Mouse (Mus musculus) right cerebral cortex, postnatal 25 days (tissue): Measurements from ENCODE around the gene Gm45711.
"Not testable (repeated sequence)": the region's sequence is repeated elsewhere in the genome, so short reads cannot be mapped to it uniquely, and the experiment has no call there.

Experiments used
- DNase-seq: peaks from one replicate; pipeline ENCODE4 v3.0.0; 2022

Gm45711 gene

GRCm38 (mm10) chr8:104309441-104310155, at the start of gene Gm45711, which contains the start of gene Cmtm1:
TSS of gene Gm45711 (minus strand) at chr8:104310081.
TSS of gene Cmtm1 (minus strand) at chr8:104310145.
- DNase-seq: not testable (repeated sequence)

GRCm38 (mm10) chr8:104358637-104359036, 48.8 kb upstream of the Gm45711 start:
- DNase-seq: no peak

- DNase-seq: no peak
Observed at GRCm38 (mm10) chr8:104354504-104354903, 44.6 kb upstream of the Gm45711 start.

- DNase-seq: no peak
Observed at GRCm38 (mm10) chr8:104353186-104353585, 43.3 kb upstream of the Gm45711 start.

- DNase-seq: no peak
Observed at GRCm38 (mm10) chr8:104350047-104350446, 40.2 kb upstream of the Gm45711 start.

- no peak for DNase-seq
Observed at GRCm38 (mm10) chr8:104348971-104349370, 39.1 kb upstream of the Gm45711 start.

GRCm38 (mm10) chr8:104346706-104347105, 36.8 kb upstream of the Gm45711 start:
- DNase-seq: no peak

- DNase-seq: no peak
Observed at GRCm38 (mm10) chr8:104344622-104345021, 34.7 kb upstream of the Gm45711 start.

GRCm38 (mm10) chr8:104343957-104344356, 34.1 kb upstream of the Gm45711 start:
- DNase-seq: peak; percentile 86

- no peak for DNase-seq
Observed at GRCm38 (mm10) chr8:104342426-104342825, 32.5 kb upstream of the Gm45711 start.

GRCm38 (mm10) chr8:104341678-104342077, 31.8 kb upstream of the Gm45711 start:
- DNase-seq: no peak

GRCm38 (mm10) chr8:104341106-104341561, 31.3 kb upstream of the Gm45711 start:
- DNase-seq: peak; percentile 17

GRCm38 (mm10) chr8:104340233-104341105, 30.6 kb upstream of the Gm45711 start:
- DNase-seq: peak; percentile 66

- no peak for DNase-seq
Observed at GRCm38 (mm10) chr8:104339983-104340232, 30.0 kb upstream of the Gm45711 start.

GRCm38 (mm10) chr8:104339229-104339982, 29.5 kb upstream of the Gm45711 start, which contains the start of gene Cmtm3:
TSS of gene Cmtm3 (plus strand) at chr8:104339410.
- DNase-seq: no peak

GRCm38 (mm10) chr8:104337890-104338289, 28.0 kb upstream of the Gm45711 start:
- no peak for DNase-seq

GRCm38 (mm10) chr8:104336806-104337205, 26.9 kb upstream of the Gm45711 start:
- no peak for DNase-seq

- DNase-seq: no peak
Observed at GRCm38 (mm10) chr8:104334196-104334595, 24.3 kb upstream of the Gm45711 start.

GRCm38 (mm10) chr8:104333786-104334185, 23.9 kb upstream of the Gm45711 start:
- DNase-seq: no peak

- no peak for DNase-seq
Observed at GRCm38 (mm10) chr8:104332665-104333631, 23.1 kb upstream of the Gm45711 start.

GRCm38 (mm10) chr8:104321930-104322329, 12.0 kb upstream of the Gm45711 start, which contains the start of gene Cmtm2b:
TSS of gene Cmtm2b (plus strand) at chr8:104322230.
- not testable (repeated sequence) for DNase-seq

GRCm38 (mm10) chr8:104321267-104321666, 11.4 kb upstream of the Gm45711 start, which contains the start of gene Gm11020:
TSS of gene Gm11020 (plus strand) at chr8:104321567.
- DNase-seq: not testable (repeated sequence)
